Mouse (Mus musculus) embryonic facial prominence, embryonic 12.5 days (tissue): Measurements from ENCODE around the gene Krt13. TPM values are rescaled to one million over a fixed set of nuclear protein-coding genes. Genes with fewer than 3 reads are reported as not detected.

Experiments
- ATAC-seq: fragments of 200-750 bp; cut with Nextera tagmentation; 2 replicates; pipeline ENCODE4 v1.8.0; 2017; ENCODE audit not compliant: insufficient number of reproducible peaks, insufficient read depth, low FRiP score, low TSS enrichment
- H3K27ac ChIP-seq: fragments of 300-500 bp; sonication (generic); 2 replicates; pipeline ENCODE4 v1.5.1; 2016; ENCODE audit warnings: mild to moderate bottlenecking
- H3K27me3 ChIP-seq: fragments of 300-500 bp; sonication (generic); 2 replicates; pipeline ENCODE4 v1.6.1; 2016; ENCODE audit warnings: mild to moderate bottlenecking, moderate library complexity
- H3K36me3 ChIP-seq: fragments of 300-500 bp; sonication (generic); 2 replicates; pipeline ENCODE4 v1.6.1; 2016; ENCODE audit warnings: mild to moderate bottlenecking
- H3K4me1 ChIP-seq: fragments of 300-500 bp; sonication (generic); 2 replicates; pipeline ENCODE4 v1.6.1; 2016
- H3K4me2 ChIP-seq: fragments of 300-500 bp; sonication (generic); replicated peaks from 2 replicates; pipeline ENCODE4 v1.6.1; 2016; ENCODE audit warnings: mild to moderate bottlenecking, moderate library complexity
- H3K4me3 ChIP-seq: fragments of 300-500 bp; sonication (generic); 2 replicates; pipeline ENCODE4 v1.5.1; 2016; ENCODE audit warnings: mild to moderate bottlenecking
- H3K9ac ChIP-seq: fragments of 300-500 bp; sonication (generic); 2 replicates; pipeline ENCODE4 v1.6.1; 2016; ENCODE audit warnings: mild to moderate bottlenecking, moderate library complexity
- H3K9me3 ChIP-seq: fragments of 300-500 bp; sonication (generic); 2 replicates; pipeline ENCODE4 v1.6.1; 2016; ENCODE audit warnings: mild to moderate bottlenecking, moderate library complexity
- WGBS: fragments of 180-500 bp; shearing (Covaris S2); methylation state at CpG from one replicate; pipeline ENCODE4 v1.1.7; 2016; 5-methylcytosine and 5-hydroxymethylcytosine counted together
- polyA plus RNA-seq: library from polyadenylated mRNA; unstranded; fragments of >200 nt; fragmentation: Nextera tagmentation; extraction: Ambion mirVana; gene quantifications from 2 replicates; pipeline ENCODE4 v1.2.1, GENCODE M21; 2016

The Krt13 gene
- polyA plus RNA-seq, 1 experiment from 2014 or later = not detected

GRCm38 (mm10) chr11:100102693-100103429 lies 18.5 kb downstream of the Krt13 start:
- no peak overlapping the region for H3K9ac ChIP-seq
- H3K27me3 ChIP-seq = no peaks in the 10 kb centered on the region
- peaks cover 5% of the 10 kb centered on the region; the same call in 1 of the 2 replicates for H3K4me1 ChIP-seq
- no peak overlapping the region for H3K4me3 ChIP-seq
- no peak overlapping the region for H3K27ac ChIP-seq
- ATAC-seq = no peak
- H3K9me3 ChIP-seq = no peaks in the 10 kb centered on the region
- WGBS = 66% methylated on average over 15 of the region's 15 CpGs
- H3K36me3 ChIP-seq = no peaks in the 10 kb centered on the region
- H3K4me2 ChIP-seq = no peak overlapping the region

GRCm38 (mm10) chr11:100100391-100100790 lies 21.0 kb downstream of the Krt13 start:
- Histone ChIP-seq H3K4me2 (no peak overlapping the region), H3K9ac (no peak overlapping the region), H3K27me3 (no peaks in the 10 kb centered on the region), H3K27ac (no peak overlapping the region), H3K4me3 (no peak overlapping the region), H3K36me3 (no peaks in the 10 kb centered on the region), H3K9me3 (no peaks in the 10 kb centered on the region), H3K4me1 (peaks cover 7% of the 10 kb centered on the region; the same call in 1 of the 2 replicates)
- 82% methylated on average over 4 of the region's 4 CpGs for WGBS
- ATAC-seq = no peak

- 68% methylated on average over 9 of the region's 9 CpGs for WGBS
- ATAC-seq = no peak
Observed at GRCm38 (mm10) chr11:100097819-100098218, 23.5 kb downstream of the Krt13 start.

GRCm38 (mm10) chr11:100096141-100096540 lies 25.2 kb downstream of the Krt13 start, which contains the start of gene Krt35:
TSS of gene Krt35 (minus strand) at chr11:100096241.
- peaks cover 7% of the 10 kb centered on the region; the same call in 1 of the 2 replicates for H3K4me1 ChIP-seq
- no peaks in the 10 kb centered on the region for H3K27me3 ChIP-seq
- H3K27ac ChIP-seq = no peak within 1 kb of the TSS
- no peak within 1 kb of the TSS for H3K9ac ChIP-seq
- no peaks in the 10 kb centered on the region for H3K36me3 ChIP-seq
- no peaks in the 10 kb centered on the region for H3K9me3 ChIP-seq
- H3K4me2 ChIP-seq = no peak within 1 kb of the TSS
- no peak within 1 kb of the TSS for H3K4me3 ChIP-seq
- ATAC-seq = no peak
- 86% methylated on average over 9 of the region's 9 CpGs for WGBS

More at GRCm38 (mm10) chr11:100097819-100098218, 23.5 kb downstream of the Krt13 start:
- H3K9me3 ChIP-seq = no peaks in the 10 kb centered on the region
- no peak overlapping the region for H3K27ac ChIP-seq
- no peaks in the 10 kb centered on the region for H3K36me3 ChIP-seq
- H3K9ac ChIP-seq = no peak overlapping the region
- peaks cover 7% of the 10 kb centered on the region; the same call in 1 of the 2 replicates for H3K4me1 ChIP-seq
- H3K4me2 ChIP-seq = no peak overlapping the region
- H3K4me3 ChIP-seq = no peak overlapping the region
- no peaks in the 10 kb centered on the region for H3K27me3 ChIP-seq

- Histone ChIP-seq H3K36me3 (no peaks in the 10 kb centered on the region), H3K27ac (no peak overlapping the region)
- 66% methylated on average over 7 of the region's 7 CpGs for WGBS
Observed at GRCm38 (mm10) chr11:100088378-100089025, 32.9 kb downstream of the Krt13 start.

GRCm38 (mm10) chr11:100087861-100088260 lies 33.5 kb downstream of the Krt13 start, which contains the start of gene Krt32:
TSS of gene Krt32 (minus strand) at chr11:100088226.
- Histone ChIP-seq H3K4me3 (no peak within 1 kb of the TSS), H3K9me3 (no peaks in the 10 kb centered on the region), H3K9ac (no peak within 1 kb of the TSS), H3K4me2 (no peak within 1 kb of the TSS), H3K27ac (no peak within 1 kb of the TSS), H3K27me3 (no peaks in the 10 kb centered on the region), H3K36me3 (no peaks in the 10 kb centered on the region), H3K4me1 (no peaks in the 10 kb centered on the region)
- ATAC-seq = no peak
- WGBS = 92% methylated on average over 10 of the region's 10 CpGs

More at GRCm38 (mm10) chr11:100088378-100089025, 32.9 kb downstream of the Krt13 start:
- Histone ChIP-seq H3K4me3 (no peak overlapping the region), H3K27me3 (no peaks in the 10 kb centered on the region), H3K4me1 (no peaks in the 10 kb centered on the region), H3K9ac (no peak overlapping the region), H3K9me3 (no peaks in the 10 kb centered on the region), H3K4me2 (no peak overlapping the region)
- no peak for ATAC-seq

- Histone ChIP-seq H3K27me3 (no peaks in the 10 kb centered on the region), H3K4me2 (no peak overlapping the region), H3K9me3 (no peaks in the 10 kb centered on the region), H3K9ac (no peak overlapping the region), H3K4me1 (no peaks in the 10 kb centered on the region), H3K4me3 (no peak overlapping the region), H3K27ac (no peak overlapping the region), H3K36me3 (no peaks in the 10 kb centered on the region)
- no peak for ATAC-seq
- WGBS = 63% methylated on average over 1 of the region's 1 CpGs
Observed at GRCm38 (mm10) chr11:100073873-100074272, 47.5 kb downstream of the Krt13 start.

Other genes starting within 250 kb of the Krt13 start
- not detected in 2 replicates for gene Krtap9-1, start 248.2 kb downstream of the Krt13 start, polyA plus RNA-seq
- not detected in 2 replicates for gene Gm11567, start 242.4 kb downstream of the Krt13 start, polyA plus RNA-seq
- gene Krtap31-1, start 213.6 kb downstream of the Krt13 start, polyA plus RNA-seq = not detected in 2 replicates
- gene Gm11565, start 206.8 kb downstream of the Krt13 start, polyA plus RNA-seq = not detected in 2 replicates
- gene Krtap31-2, start 185.3 kb downstream of the Krt13 start, polyA plus RNA-seq = not detected in 2 replicates
- gene Krtap9-5, start 173.1 kb downstream of the Krt13 start, polyA plus RNA-seq = not detected in 2 replicates
- gene Krtap29-1, start 142.5 kb downstream of the Krt13 start, polyA plus RNA-seq = not detected in 2 replicates
- gene Krtap16-1, start 135.0 kb downstream of the Krt13 start, polyA plus RNA-seq = not detected in 2 replicates
- gene Krtap17-1, start 127.6 kb downstream of the Krt13 start, polyA plus RNA-seq = 0.29 TPM in 1 of 2 replicates, not detected in the other
- 0.15 TPM in 1 of 2 replicates, not detected in the other for gene Krt33a, start 105.4 kb downstream of the Krt13 start, polyA plus RNA-seq
- 0.23 and 0.40 TPM in 2 replicates for gene Krt33b, start 91.7 kb downstream of the Krt13 start, polyA plus RNA-seq
- not detected in 2 replicates for gene Krt34, start 80.0 kb downstream of the Krt13 start, polyA plus RNA-seq
- gene Krt31, start 71.0 kb downstream of the Krt13 start, polyA plus RNA-seq = not detected in 2 replicates
- gene Krt32, start 33.3 kb downstream of the Krt13 start, polyA plus RNA-seq = not detected in 2 replicates
- gene Krt35, start 25.3 kb downstream of the Krt13 start, polyA plus RNA-seq = not detected in 2 replicates
- gene Krt36, start 15.9 kb downstream of the Krt13 start, polyA plus RNA-seq = 0.09 TPM in 1 of 2 replicates, not detected in the other
- gene Krt15, start 14.4 kb upstream of the Krt13 start, polyA plus RNA-seq = 73.4 and 93.1 TPM in 2 replicates
- 17.6 and 19.9 TPM in 2 replicates for gene Krt19, start 27.1 kb upstream of the Krt13 start, polyA plus RNA-seq
- gene Krt9, start 71.7 kb upstream of the Krt13 start, polyA plus RNA-seq = not detected in 2 replicates
- gene Krt14, start 86.0 kb upstream of the Krt13 start, polyA plus RNA-seq = 110 and 120 TPM in 2 replicates
- gene Krt16, start 127.3 kb upstream of the Krt13 start, polyA plus RNA-seq = not detected in 2 replicates
- 8.1 and 12.4 TPM in 2 replicates for gene Krt17, start 139.5 kb upstream of the Krt13 start, polyA plus RNA-seq
- gene Krt42, start 148.3 kb upstream of the Krt13 start, polyA plus RNA-seq = not detected in 2 replicates
- 1,469 and 1,519 TPM in 2 replicates for gene Eif1, start 198.3 kb upstream of the Krt13 start, polyA plus RNA-seq
- gene Gast, start 212.8 kb upstream of the Krt13 start, polyA plus RNA-seq = not detected in 2 replicates
- gene Hap1, start 234.6 kb upstream of the Krt13 start, polyA plus RNA-seq = 10.6 and 13.4 TPM in 2 replicates